Mouse (Mus musculus): ENCODE measurements around the gene Lrrc17. TPM values are rescaled to one million over a fixed set of nuclear protein-coding genes. Genes with fewer than 3 reads are reported as not detected.

The Lrrc17 gene
- 9.4 TPM for polyA plus RNA-seq (2014; fragmentation: Illumina TruSeq; extraction: RNeasy Lipid Tissue Mini Kit (QIAGEN cat#74804); ENCODE audit: low read depth, low replicate concordance)

DNA sequence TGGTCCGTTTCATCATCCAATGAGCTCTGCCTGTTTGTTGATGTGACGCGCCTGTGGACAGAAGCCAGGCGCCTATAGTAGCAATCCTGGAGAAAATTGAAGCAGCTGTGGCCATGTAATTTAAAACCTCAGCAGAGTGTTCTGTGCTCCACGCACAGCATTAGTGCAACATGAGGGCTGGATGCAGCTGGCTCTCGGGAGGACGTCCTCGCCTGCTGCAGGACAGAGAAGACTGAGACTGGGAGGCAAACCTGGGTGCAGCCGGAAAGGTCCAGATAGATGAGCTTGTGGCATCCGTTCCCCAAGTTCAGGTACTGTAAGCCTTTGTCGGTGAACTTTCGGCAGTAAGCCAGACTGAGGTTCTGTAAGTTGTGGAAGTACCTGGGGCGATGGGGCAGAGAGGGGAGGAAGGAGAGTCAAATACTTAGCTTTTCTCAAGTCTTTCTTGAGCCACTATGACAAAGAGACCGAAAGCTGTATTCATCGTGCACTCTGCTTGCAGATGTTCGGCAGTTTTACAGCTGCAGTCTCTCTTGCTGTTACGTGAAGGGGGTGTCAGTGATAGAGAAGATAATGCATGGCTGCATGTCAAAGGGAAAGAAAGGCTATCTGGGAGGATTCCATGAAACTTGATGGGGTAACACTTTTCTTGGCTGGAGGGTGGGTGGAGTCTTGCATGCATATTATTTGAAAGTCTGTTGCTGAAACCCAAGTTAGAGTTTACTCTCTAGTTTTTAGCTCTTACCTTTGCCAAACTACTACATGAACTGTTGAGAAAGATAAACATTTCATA is at the start of gene Lrrc17:
TSS of gene Lrrc17 (plus strand) at position 151 of the 793 bp plus-strand sequence.

Other genes starting within 250 kb of the Lrrc17 start
- gene Fgl2, start 170.9 kb upstream of the Lrrc17 start, polyA plus RNA-seq (2014; fragmentation: Illumina TruSeq; extraction: RNeasy Lipid Tissue Mini Kit (QIAGEN cat#74804); ENCODE audit: low read depth, low replicate concordance), result 30.8 TPM
- 2.7 TPM for gene Ccdc146, start 118.9 kb upstream of the Lrrc17 start, polyA plus RNA-seq (2014; fragmentation: Illumina TruSeq; extraction: RNeasy Lipid Tissue Mini Kit (QIAGEN cat#74804); ENCODE audit: low read depth, low replicate concordance)
- 4.4 TPM for gene Fam185a, start 118.6 kb upstream of the Lrrc17 start, polyA plus RNA-seq (2014; fragmentation: Illumina TruSeq; extraction: RNeasy Lipid Tissue Mini Kit (QIAGEN cat#74804); ENCODE audit: low read depth, low replicate concordance)
- 2.6 TPM for gene Fbxl13, start 102.1 kb downstream of the Lrrc17 start, polyA plus RNA-seq (2014; fragmentation: Illumina TruSeq; extraction: RNeasy Lipid Tissue Mini Kit (QIAGEN cat#74804); ENCODE audit: low read depth, low replicate concordance)
- gene Armc10, start 102.3 kb downstream of the Lrrc17 start, polyA plus RNA-seq (2014; fragmentation: Illumina TruSeq; extraction: RNeasy Lipid Tissue Mini Kit (QIAGEN cat#74804); ENCODE audit: low read depth, low replicate concordance), result 32.8 TPM
- 16.5 TPM for gene Napepld, start 157.8 kb downstream of the Lrrc17 start, polyA plus RNA-seq (2014; fragmentation: Illumina TruSeq; extraction: RNeasy Lipid Tissue Mini Kit (QIAGEN cat#74804); ENCODE audit: low read depth, low replicate concordance)
- gene Pmpcb, start 193.6 kb downstream of the Lrrc17 start, polyA plus RNA-seq (2014; fragmentation: Illumina TruSeq; extraction: RNeasy Lipid Tissue Mini Kit (QIAGEN cat#74804); ENCODE audit: low read depth, low replicate concordance), result 64.1 TPM
- gene Dnajc2, start 241.7 kb downstream of the Lrrc17 start, polyA plus RNA-seq (2014; fragmentation: Illumina TruSeq; extraction: RNeasy Lipid Tissue Mini Kit (QIAGEN cat#74804); ENCODE audit: low read depth, low replicate concordance), result 25.0 TPM
- 95.2 TPM for gene Psmc2, start 241.7 kb downstream of the Lrrc17 start, polyA plus RNA-seq (2014; fragmentation: Illumina TruSeq; extraction: RNeasy Lipid Tissue Mini Kit (QIAGEN cat#74804); ENCODE audit: low read depth, low replicate concordance)